Mouse (Mus musculus) heart, postnatal 0 days (tissue): ENCODE results near the gene Trmt44. TPM values are rescaled to one million over a fixed set of nuclear protein-coding genes. Genes with fewer than 3 reads are reported as not detected.

Experiments
- ATAC-seq: fragments of 200-750 bp; cut with Nextera tagmentation; 2 replicates; pipeline ENCODE4 v1.8.0; 2017; ENCODE audit warnings: low read depth, moderate number of reproducible peaks, moderate library complexity; ENCODE audit not compliant: insufficient read depth
- DNase-seq: peaks from one replicate; pipeline ENCODE4 v3.0.0-alpha.2; 2016; ENCODE audit warnings: low spot score
- H3K27ac ChIP-seq: fragments of 300-500 bp; sonication (generic); 2 replicates; pipeline ENCODE4 v1.5.1; 2014; ENCODE audit warnings: low read depth, mild to moderate bottlenecking
- H3K27me3 ChIP-seq: fragments of 300-500 bp; sonication (generic); 2 replicates; pipeline ENCODE4 v1.6.1; 2014; ENCODE audit warnings: low read length, mixed read lengths; ENCODE audit not compliant: control insufficient read depth, insufficient read depth
- H3K36me3 ChIP-seq: fragments of 300-500 bp; sonication (generic); replicated peaks from 2 replicates; pipeline ENCODE4 v1.6.1; 2014; ENCODE audit warnings: low read length, mixed read lengths; ENCODE audit not compliant: control insufficient read depth, insufficient read depth
- H3K4me1 ChIP-seq: fragments of 300-500 bp; sonication (generic); 2 replicates; pipeline ENCODE4 v1.6.1; 2014; ENCODE audit warnings: antibody characterized with exemption; ENCODE audit not compliant: control insufficient read depth, insufficient read depth
- H3K4me2 ChIP-seq: fragments of 300-500 bp; sonication (generic); 2 replicates; pipeline ENCODE4 v1.6.1; 2014; ENCODE audit warnings: low read depth, mild to moderate bottlenecking, low read length, moderate library complexity
- H3K4me3 ChIP-seq: fragments of 300-500 bp; sonication (generic); 2 replicates; pipeline ENCODE4 v1.5.1; 2014; ENCODE audit warnings: low read depth, low read length
- H3K9ac ChIP-seq: fragments of 300-500 bp; sonication (generic); replicated peaks from 2 replicates; pipeline ENCODE4 v1.6.1; 2014; ENCODE audit warnings: low read depth, low read length, mixed read lengths
- H3K9me3 ChIP-seq: fragments of 300-500 bp; sonication (generic); replicated peaks from 2 replicates; pipeline ENCODE4 v1.6.1; 2016; ENCODE audit warnings: low read length; ENCODE audit not compliant: control insufficient read depth
- CTCF ChIP-seq: IDR thresholded peaks from 2 replicates; pipeline ENCODE4 v1.5.1; 2016; ENCODE audit warnings: antibody characterized with exemption, control low read depth, low read depth
- EP300 ChIP-seq: IDR thresholded peaks from 2 replicates; pipeline ENCODE4 v1.6.1; 2016; ENCODE audit warnings: antibody characterized with exemption, low read depth
- WGBS: fragments of 180-500 bp; shearing (Covaris S2); extraction: QIAGEN DNeasy Blood & Tissue Kit; methylation state at CpG from one replicate; pipeline ENCODE4 v1.1.7; 2014; 5-methylcytosine and 5-hydroxymethylcytosine counted together
- polyA plus RNA-seq: library from polyadenylated mRNA; unstranded; fragments of >200 nt; fragmentation: Nextera tagmentation; extraction: Ambion mirVana; gene quantifications from 2 replicates; pipeline ENCODE4 v1.2.1, GENCODE M21; 2015
- total RNA-seq: library from RNA; depleted of rRNA; stranded (reverse); fragments of >200 nt; gene quantifications from 2 replicates; pipeline ENCODE4 v1.2.3, GENCODE M21; 2014; ENCODE audit warnings: low replicate concordance

The Trmt44 gene
- total and polyA plus RNA-seq, 2 experiments from 2014 or later, result 2.6 to 7.3 TPM

DNA sequence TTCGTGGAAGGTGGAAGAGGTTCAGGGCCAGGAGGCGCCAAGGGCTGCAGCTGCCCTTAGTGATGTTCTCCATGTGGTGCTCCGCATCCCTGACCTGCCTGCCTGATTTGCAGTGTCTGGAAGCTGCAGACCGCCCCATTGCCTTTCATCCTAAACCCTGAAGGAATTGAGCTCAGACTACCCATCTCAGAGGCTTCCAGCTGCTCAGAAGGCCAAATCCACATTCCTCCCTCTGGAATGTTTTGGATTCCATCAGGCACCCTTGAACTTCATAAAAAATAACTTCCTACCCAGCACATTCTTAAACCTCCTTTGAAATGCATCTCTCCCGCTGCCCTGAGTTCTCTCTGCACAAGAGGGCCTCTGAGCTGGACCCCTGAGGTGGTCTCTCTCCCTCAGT lies 34.3 kb downstream of the Trmt44 start:
- TF ChIP-seq EP300, result no peak
- TF ChIP-seq CTCF, result no peak
- ATAC-seq, result no peak
- DNase-seq, result no peak
- Histone ChIP-seq H3K4me3 (no peak overlapping the region), H3K36me3 (no peaks in the 10 kb centered on the region), H3K9me3 (no peaks in the 10 kb centered on the region), H3K27ac (no peak overlapping the region), H3K4me1 (no peaks in the 10 kb centered on the region), H3K27me3 (no peaks in the 10 kb centered on the region), H3K4me2 (no peak overlapping the region), H3K9ac (no peak overlapping the region)
- WGBS, result 45% methylated on average over 5 of the region's 5 CpGs

DNA sequence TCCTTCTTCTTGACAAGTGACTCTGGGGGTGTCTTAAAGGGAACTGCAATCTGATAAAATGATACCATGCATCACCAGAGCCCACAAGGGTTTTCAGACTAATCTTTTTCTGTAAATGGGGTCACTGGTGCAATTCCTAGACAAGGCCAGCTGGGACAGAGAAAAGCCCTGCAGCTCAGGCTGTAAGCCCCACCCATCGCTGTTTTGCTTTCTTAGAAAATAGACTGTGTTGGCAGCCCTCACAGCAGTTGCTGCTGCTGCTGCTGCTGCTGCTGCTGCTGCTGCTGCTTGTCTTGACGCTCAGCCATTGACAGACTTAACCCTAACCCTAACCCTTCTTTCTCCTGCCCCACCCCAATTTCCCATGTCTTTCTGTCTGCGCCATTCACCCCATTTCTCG lies 35.3 kb downstream of the Trmt44 start:
- DNase-seq (no peak), ATAC-seq (no peak)
- 53% methylated on average over 4 of the region's 4 CpGs for WGBS
- H3K27me3 ChIP-seq, result no peaks in the 10 kb centered on the region
- no peak overlapping the region for H3K4me3 ChIP-seq
- no peak overlapping the region for H3K27ac ChIP-seq
- no peak overlapping the region for H3K4me2 ChIP-seq
- H3K4me1 ChIP-seq, result no peaks in the 10 kb centered on the region
- TF ChIP-seq CTCF, result no peak
- no peak for TF ChIP-seq EP300
- H3K9me3 ChIP-seq, result no peaks in the 10 kb centered on the region
- H3K9ac ChIP-seq, result no peak overlapping the region
- H3K36me3 ChIP-seq, result no peaks in the 10 kb centered on the region

DNA sequence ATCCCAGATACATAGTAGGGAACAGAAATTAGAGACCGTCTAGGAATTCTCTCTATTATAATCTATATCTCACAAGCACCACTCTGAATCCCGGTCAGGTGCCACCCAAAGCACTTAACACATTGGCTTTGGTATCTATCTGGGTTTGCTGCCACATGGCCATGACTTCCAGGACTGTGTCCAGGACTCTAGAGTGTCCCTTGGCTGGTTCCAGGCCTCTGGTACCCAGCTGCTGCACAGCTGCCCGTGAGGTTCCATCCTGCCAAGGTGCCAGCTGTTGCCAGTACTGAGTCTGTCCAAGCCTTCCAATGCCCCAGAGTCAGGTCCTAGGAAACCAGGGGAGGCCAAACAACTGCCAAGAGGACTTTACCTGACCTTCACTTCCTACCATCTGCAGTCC lies 36.8 kb downstream of the Trmt44 start:
- no peak overlapping the region for H3K4me2 ChIP-seq
- H3K27ac ChIP-seq, result no peak overlapping the region
- DNase-seq, result no peak
- H3K4me1 ChIP-seq, result no peaks in the 10 kb centered on the region
- no peak for ATAC-seq
- no peaks in the 10 kb centered on the region for H3K9me3 ChIP-seq
- no peaks in the 10 kb centered on the region for H3K27me3 ChIP-seq
- TF ChIP-seq CTCF (no peak), EP300 (no peak)
- no peak overlapping the region for H3K9ac ChIP-seq
- H3K36me3 ChIP-seq, result no peaks in the 10 kb centered on the region
- H3K4me3 ChIP-seq, result no peak overlapping the region
- 64% methylated on average over 3 of the region's 3 CpGs for WGBS

DNA sequence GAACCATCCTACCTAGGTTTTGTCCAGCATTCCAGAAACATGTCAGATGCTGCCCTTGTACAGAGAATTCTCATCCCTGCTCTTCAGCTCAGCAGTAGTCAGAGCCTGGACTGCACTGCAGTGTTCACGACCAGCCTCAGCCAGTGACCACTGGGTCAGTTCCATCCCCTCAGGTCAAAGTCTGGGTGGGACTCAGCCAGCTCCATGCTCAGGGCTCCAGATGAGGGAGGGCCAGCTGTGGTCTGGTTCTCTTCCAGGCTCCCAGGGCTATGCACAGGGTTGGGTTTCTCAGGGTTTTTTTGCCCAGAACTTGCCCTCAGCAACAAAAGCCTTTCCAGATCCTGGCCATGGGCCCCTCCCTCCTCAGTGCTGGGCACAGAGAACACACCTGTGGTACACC lies 37.4 kb downstream of the Trmt44 start:
- Histone ChIP-seq H3K4me1 (no peaks in the 10 kb centered on the region), H3K4me2 (no peak overlapping the region), H3K27ac (no peak overlapping the region), H3K9ac (no peak overlapping the region), H3K36me3 (no peaks in the 10 kb centered on the region), H3K9me3 (no peaks in the 10 kb centered on the region), H3K4me3 (no peak overlapping the region), H3K27me3 (no peaks in the 10 kb centered on the region)
- ATAC-seq (no peak), DNase-seq (no peak)
- WGBS, result 71% methylated on average over 1 of the region's 1 CpGs
- TF ChIP-seq EP300 (no peak), CTCF (no peak)

DNA sequence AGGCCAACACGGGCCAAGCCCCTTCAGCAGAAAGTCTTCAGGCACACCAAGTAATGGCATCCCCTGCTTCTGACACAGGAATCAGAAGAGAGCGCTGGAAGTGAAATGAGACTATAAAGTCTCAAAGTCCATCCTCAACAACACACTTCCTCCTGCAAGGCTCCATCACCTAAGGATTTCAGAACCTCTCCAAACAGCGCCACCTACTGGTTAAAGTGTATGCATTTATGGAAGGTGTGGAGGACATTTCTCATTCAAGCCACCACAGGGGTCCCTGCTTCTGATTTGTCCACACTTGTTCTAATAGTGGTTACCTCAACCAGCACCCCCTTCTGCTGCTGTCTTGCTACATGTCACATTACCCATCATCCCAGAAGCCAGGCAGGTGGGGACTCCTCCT lies 38.6 kb downstream of the Trmt44 start:
- no peak for DNase-seq
- WGBS, result 64% methylated on average over 3 of the region's 3 CpGs

DNA sequence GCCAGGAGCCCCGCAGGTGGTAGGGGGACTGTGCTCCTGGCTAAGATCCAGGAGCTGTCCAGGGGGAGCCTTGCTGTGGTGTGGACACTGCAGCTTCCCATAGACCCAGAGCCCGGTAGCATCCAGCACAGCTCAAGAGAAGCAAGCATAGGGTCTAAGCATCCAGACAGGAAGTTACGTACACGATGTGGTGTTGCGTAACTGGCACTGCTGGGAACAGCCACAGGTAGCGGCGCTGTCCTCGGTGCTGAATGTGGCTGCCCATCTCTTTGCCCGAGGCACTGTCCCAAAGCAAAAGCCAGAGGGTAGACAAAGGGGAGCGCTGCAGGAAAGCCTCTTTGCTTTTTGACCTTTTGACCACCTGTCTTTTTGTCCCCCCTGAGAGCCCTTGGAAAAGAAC lies 43.3 kb downstream of the Trmt44 start:
- H3K9me3 ChIP-seq, result no peaks in the 10 kb centered on the region
- H3K27ac ChIP-seq, result no peak overlapping the region
- no peak overlapping the region for H3K4me2 ChIP-seq
- TF ChIP-seq EP300 (no peak), CTCF (no peak)
- no peaks in the 10 kb centered on the region for H3K36me3 ChIP-seq
- H3K9ac ChIP-seq, result no peak overlapping the region
- H3K4me1 ChIP-seq, result no peaks in the 10 kb centered on the region
- H3K4me3 ChIP-seq, result no peak overlapping the region
- WGBS, result 15% methylated on average over 10 of the region's 10 CpGs
- ATAC-seq, result 0 out of 2 replicates have a peak, but pooled peaks have one; percentile 36
- peak; percentile 47 for DNase-seq
- H3K27me3 ChIP-seq, result peaks cover 8% of the 10 kb centered on the region

More for the DNA sequence above, 38.6 kb downstream of the Trmt44 start:
- TF ChIP-seq EP300, result no peak
- TF ChIP-seq CTCF, result peak; percentile 26; the same call in 1 of the 2 replicates
- ATAC-seq, result no peak
- Histone ChIP-seq H3K27me3 (no peaks in the 10 kb centered on the region), H3K4me1 (no peaks in the 10 kb centered on the region), H3K9ac (no peak overlapping the region), H3K36me3 (no peaks in the 10 kb centered on the region), H3K9me3 (no peaks in the 10 kb centered on the region), H3K4me3 (no peak overlapping the region), H3K4me2 (no peak overlapping the region), H3K27ac (no peak overlapping the region)
